Mouse (Mus musculus): ENCODE data around the gene Mef2d.

DNA sequence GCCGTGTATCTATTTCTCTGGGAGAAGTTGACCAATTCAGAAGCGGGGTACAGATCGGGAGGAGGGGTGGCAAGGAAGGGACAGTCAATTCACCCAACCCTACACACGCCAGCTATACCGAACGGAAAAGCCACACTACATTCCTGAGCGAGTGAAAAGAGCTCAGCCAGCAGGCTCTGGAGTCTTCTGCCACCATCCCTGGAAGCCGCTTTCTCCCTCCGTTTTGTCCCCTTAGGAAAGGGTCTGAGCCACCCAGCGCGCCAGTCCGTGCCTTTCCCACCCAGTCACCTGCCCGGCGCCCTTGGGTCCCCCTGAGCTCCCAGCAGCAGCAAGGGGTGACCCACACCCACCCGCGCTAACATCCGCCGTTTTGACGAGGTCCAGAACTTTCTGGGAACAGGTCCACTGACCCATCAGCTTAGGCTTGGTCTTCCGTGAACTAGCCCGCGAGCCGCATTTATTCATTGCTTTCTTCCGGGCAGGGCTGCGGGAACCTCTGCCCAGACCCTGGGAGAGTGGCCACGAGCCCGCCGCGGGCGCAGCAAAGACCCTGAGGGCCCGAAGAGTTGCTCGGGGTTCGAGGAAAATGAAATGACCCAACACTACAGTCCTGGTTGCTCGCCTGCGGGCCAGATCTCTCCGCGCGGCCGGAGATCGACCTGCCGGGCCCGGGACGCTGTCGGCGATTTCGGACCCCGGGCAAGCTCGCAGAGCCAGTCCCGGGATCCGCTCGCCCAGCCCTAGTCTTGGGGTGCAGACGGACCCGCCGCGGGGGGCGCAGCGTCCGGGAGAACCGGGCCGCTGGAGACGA, 58.2 kb downstream of the Mef2d start:
- TF ChIP-seq POLR2A (IDR thresholded peaks at IDR 0.05; ENCODE audit: insufficient read depth, low read length) (no peak), CTCF (IDR thresholded peaks at IDR 0.05; ENCODE audit: low read depth, low read length) (no peak)

Measured in ES-Bruce4 (cell line).